9 mouse cellular contexts compared by ENCODE assay signal in the genomic region with DNA sequence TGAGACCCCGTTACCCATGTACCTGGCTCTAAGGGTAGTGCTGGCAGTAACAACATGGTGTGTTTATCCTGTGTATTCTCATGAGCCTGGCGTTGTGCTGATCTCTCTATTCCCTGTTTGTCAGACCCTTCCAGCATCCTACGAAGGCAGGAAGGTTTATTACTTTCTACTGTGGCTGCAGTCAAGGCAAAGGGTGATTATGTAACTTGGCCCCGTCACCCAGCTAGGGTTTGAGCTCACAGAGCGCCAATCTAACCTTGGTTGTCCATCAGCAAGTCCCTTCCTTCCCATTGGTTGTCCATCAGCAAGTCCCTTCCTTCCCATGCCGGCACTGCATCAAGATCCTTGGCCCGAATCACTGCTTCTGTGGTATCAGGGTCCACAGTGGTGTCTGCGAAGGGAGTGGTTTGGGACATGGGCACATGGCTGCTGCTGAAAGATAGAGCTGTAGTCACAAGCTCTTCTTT.
DNase-seq lines count a peak whose midpoint lies in the region; TF ChIP-seq lines count a peak whose summit lies in the region.
"Had no signal": no experiment of that assay in that cellular context is flagged by ENCODE, and none has a peak within 500 bp of the region (broad histone marks: within the 10 kb centered on the region; RNA-seq: fewer than 3 reads in every experiment).

No protein-coding gene starts in this region.

- no peaks in the 10 kb centered on the region for H3K9me3 ChIP-seq in limb, embryonic 10.5 days (replicated peaks)

- DNase-seq in heart, adult 2 months = peak in 1 of 2 experiments; percentile 11
- no peak for DNase-seq in heart, postnatal 14 days
- DNase-seq in 416B (ENCODE audit: low read depth) = peak; percentile 7
- peak; percentile 84 to 92 for DNase-seq in cerebellum, postnatal 25 days
- DNase-seq in limb, embryonic 10.5 days (ENCODE audit: low spot score) = no peak
- no peak for DNase-seq in right cerebral cortex, postnatal 36 days (ENCODE audit: low spot score in 2 of 2)
- DNase-seq in frontal cortex, postnatal 14 days (ENCODE audit: low spot score in 2 of 2) = no peak
- no peak for DNase-seq in urinary bladder, postnatal 14 days (ENCODE audit: low spot score)

- no peaks in the 10 kb centered on the region for H3K79me2 ChIP-seq in heart, adult 2 months (replicated peaks; ENCODE audit: control insufficient read depth, insufficient read depth, low read length)

- intact Hi-C loops in heart, adult 2 months (cut with DNase I) = no loop called here
- intact Hi-C loops in heart, postnatal 14 days (cut with DNase I) = no loop called here

- H3K9ac ChIP-seq in heart, adult 2 months (ENCODE audit: low read depth, low read length) = no peak overlapping the region

- H3K4me3 ChIP-seq in heart, adult 2 months = no peak overlapping the region
- H3K4me3 ChIP-seq in limb, embryonic 10.5 days = peak overlapping the region; percentile 18; the same call in 1 of the 2 replicates

- no peak for TF ChIP-seq POLR2A in heart, adult 2 months (IDR thresholded peaks at IDR 0.05; ENCODE audit: insufficient read depth, low read depth, low read length)

- TF ChIP-seq EP300 in heart, adult 2 months (IDR thresholded peaks at IDR 0.05; ENCODE audit: insufficient read depth, low read depth, low read length) = no peak

- no peak for TF ChIP-seq CTCF in heart, adult 2 months (IDR thresholded peaks at IDR 0.05)

- WGBS in heart, adult 2 months = 83% methylated on average over 8 of the region's 8 CpGs
- WGBS in limb, embryonic 10.5 days = 64% methylated on average over 8 of the region's 8 CpGs

- H3K36me3 ChIP-seq in heart, adult 2 months (ENCODE audit: control insufficient read depth, insufficient read depth, low read length) = no peaks in the 10 kb centered on the region
- no peaks in the 10 kb centered on the region for H3K36me3 ChIP-seq in limb, embryonic 10.5 days

- peak overlapping the region; percentile 23 for H3K27ac ChIP-seq in heart, adult 2 months
- H3K27ac ChIP-seq in limb, embryonic 10.5 days = peak overlapping the region; percentile 87

- H3K27me3 ChIP-seq in heart, adult 2 months (ENCODE audit: control insufficient read depth, insufficient read depth, low read length) = no peaks in the 10 kb centered on the region
- H3K27me3 ChIP-seq in limb, embryonic 10.5 days (ENCODE audit: low read depth, poor library complexity, severe bottlenecking) = no peaks in the 10 kb centered on the region
- H3K27me3 ChIP-seq: CH12.LX had no signal

- peaks cover 8% of the 10 kb centered on the region for H3K4me1 ChIP-seq in heart, adult 2 months (ENCODE audit: control insufficient read depth, insufficient read depth, low read length)
- H3K4me1 ChIP-seq in limb, embryonic 10.5 days = peaks cover 39% of the 10 kb centered on the region

Comparison
In these comparisons a context has a peak if more than half of its experiments do, and no peak if none do; other contexts are left out.
1. DNase-seq: peak in 416B (single experiment) and cerebellum, postnatal 25 days (2 of 2); none in heart, postnatal 14 days (0 of 2), limb, embryonic 10.5 days (single experiment), right cerebral cortex, postnatal 36 days (0 of 2), frontal cortex, postnatal 14 days (0 of 2) and urinary bladder, postnatal 14 days (single experiment).